Mouse (Mus musculus) CH12.LX (cell line): Measurements from ENCODE around the gene Sec16a. TPM values are rescaled to one million over a fixed set of nuclear protein-coding genes. Genes with fewer than 3 reads are reported as not detected.

Experiments used
- DNase-seq: peaks from one replicate; pipeline ENCODE4 v3.0.0-alpha.2; 2013; ENCODE audit errors: extremely low read depth
- H3K27ac ChIP-seq: 2 replicates; pipeline ENCODE4 v1.5.1; 2012; ENCODE audit warnings: low read depth, mild to moderate bottlenecking, control low read depth, moderate library complexity; ENCODE audit not compliant: insufficient read depth
- H3K27me3 ChIP-seq: replicated peaks from 2 replicates; pipeline ENCODE3; 2012; ENCODE audit warnings: inconsistent platforms
- H3K36me3 ChIP-seq, 2 experiments: replicated peaks in 1 of 2; 2 replicates each; pipeline versions ENCODE3 to v1.6.1; 2012; ENCODE audit warnings: inconsistent platforms in 1 of 2, low read length in 1 of 2, mild to moderate bottlenecking in 1 of 2, mixed read lengths in 1 of 2, moderate library complexity in 1 of 2; ENCODE audit not compliant: control insufficient read depth in 1 of 2, insufficient read depth in 1 of 2
- H3K4me1 ChIP-seq, 2 experiments: 2 replicates each; pipeline ENCODE4 v1.6.1; 2012; ENCODE audit warnings: inconsistent platforms in 1 of 2, moderate library complexity in 1 of 2; ENCODE audit not compliant: insufficient read depth in 2 of 2, control insufficient read depth in 1 of 2
- H3K4me2 ChIP-seq: 2 replicates; pipeline ENCODE4 v1.6.1; 2012; ENCODE audit warnings: low read depth, mild to moderate bottlenecking, control low read depth; ENCODE audit not compliant: poor library complexity, insufficient read depth, severe bottlenecking
- H3K4me3 ChIP-seq, 3 experiments: fragments of 150-350 bp in 1 of 3; sonication (generic) in 1 of 3; replicated peaks in 1 of 3; 2 replicates each; pipeline versions ENCODE3 to v1.5.1; 2011 to 2012; ENCODE audit warnings: low read depth in 2 of 3, low read length in 2 of 3, mild to moderate bottlenecking in 2 of 3, moderate library complexity in 2 of 3, control low read depth in 1 of 3, improper control_type of control experiment in 1 of 3, inconsistent platforms in 1 of 3, mixed read lengths in 1 of 3; ENCODE audit not compliant: poor library complexity in 1 of 3
- H3K79me2 ChIP-seq: replicated peaks from 2 replicates; pipeline ENCODE4 v1.6.1; 2012; ENCODE audit warnings: mild to moderate bottlenecking, moderate library complexity; ENCODE audit not compliant: control insufficient read depth, poor library complexity, insufficient read depth, severe bottlenecking; ENCODE audit errors: extremely low read depth
- H3K9ac ChIP-seq: 2 replicates; pipeline ENCODE4 v1.6.1; 2012; ENCODE audit warnings: low read depth, mild to moderate bottlenecking, control low read depth, moderate library complexity; ENCODE audit not compliant: insufficient read depth
- H3K9me3 ChIP-seq: replicated peaks from 2 replicates; pipeline ENCODE3; 2012; ENCODE audit warnings: low read length, inconsistent platforms, mixed read lengths
- BHLHE40 ChIP-seq: IDR thresholded peaks from 2 replicates; pipeline ENCODE4 v1.6.1; 2011; ENCODE audit warnings: mild to moderate bottlenecking, low read depth, low read length, improper control_type of control experiment
- CHD1 ChIP-seq: IDR thresholded peaks from 2 replicates; pipeline ENCODE4 v1.6.1; 2012; ENCODE audit warnings: low read depth, low read length, improper control_type of control experiment, inconsistent platforms
- EP300 ChIP-seq: IDR thresholded peaks from 2 replicates; pipeline ENCODE4 v1.6.1; 2011; ENCODE audit warnings: low read length, improper control_type of control experiment
- IRF4 ChIP-seq: IDR thresholded peaks from 2 replicates; pipeline ENCODE4 v1.6.1; 2014; ENCODE audit warnings: low read depth, mild to moderate bottlenecking, inconsistent platforms, low read length, improper control_type of control experiment
- JUN ChIP-seq: IDR thresholded peaks from 2 replicates; pipeline ENCODE4 v1.6.1; 2011; ENCODE audit warnings: low read depth, mild to moderate bottlenecking, low read length, improper control_type of control experiment, moderate library complexity; ENCODE audit not compliant: insufficient read depth
- JUND ChIP-seq: conservative IDR thresholded peaks from 2 replicates; pipeline ENCODE4 v1.6.1; 2011; ENCODE audit warnings: low read depth, low read length, improper control_type of control experiment
- KAT2A ChIP-seq: IDR thresholded peaks from 2 replicates; pipeline ENCODE4 v1.6.1; 2012; ENCODE audit warnings: low read length, improper control_type of control experiment, inconsistent platforms; ENCODE audit not compliant: insufficient replicate concordance
- MAFK ChIP-seq: IDR thresholded peaks from 2 replicates; pipeline ENCODE4 v1.6.1; 2011; ENCODE audit warnings: low read length, improper control_type of control experiment; ENCODE audit not compliant: insufficient replicate concordance
- MAZ ChIP-seq: IDR thresholded peaks from 2 replicates; pipeline ENCODE4 v1.6.1; 2012; ENCODE audit warnings: low read depth, mild to moderate bottlenecking, inconsistent platforms, low read length, improper control_type of control experiment, moderate library complexity
- MEF2A ChIP-seq: IDR thresholded peaks from 2 replicates; pipeline ENCODE4 v1.6.1; 2014; ENCODE audit warnings: low read depth, mild to moderate bottlenecking, inconsistent platforms, low read length, improper control_type of control experiment, borderline replicate concordance
- NELFE ChIP-seq: IDR thresholded peaks from 2 replicates; pipeline ENCODE4 v1.6.1; 2011; ENCODE audit warnings: low read depth, low read length, improper control_type of control experiment
- POLR2AphosphoS2 ChIP-seq: IDR thresholded peaks from 2 replicates; pipeline ENCODE4 v1.6.1; 2011; ENCODE audit warnings: low read depth, low read length, improper control_type of control experiment
- RAD21 ChIP-seq: IDR thresholded peaks from 2 replicates; pipeline ENCODE4 v1.6.1; 2011; ENCODE audit warnings: low read depth, mild to moderate bottlenecking, low read length, improper control_type of control experiment, moderate library complexity
- RCOR1 ChIP-seq: conservative IDR thresholded peaks from 2 replicates; pipeline ENCODE4 v1.6.1; 2012; ENCODE audit warnings: low read depth, mild to moderate bottlenecking, inconsistent platforms, low read length, improper control_type of control experiment
- SIN3A ChIP-seq: IDR thresholded peaks from 2 replicates; pipeline ENCODE4 v1.6.1; 2012; ENCODE audit warnings: low read length, improper control_type of control experiment, inconsistent platforms
- SMC3 ChIP-seq: IDR thresholded peaks from 2 replicates; pipeline ENCODE4 v1.6.1; 2011; ENCODE audit warnings: low read depth, low read length, improper control_type of control experiment
- ZNF384 ChIP-seq: IDR thresholded peaks from 2 replicates; pipeline ENCODE4 v1.6.1; 2012; ENCODE audit warnings: low read depth, low read length, improper control_type of control experiment, inconsistent platforms
- dilution Hi-C: fragments of 300-500 bp; cut with MboI; formaldehyde crosslinking; loops from 2 replicates; pipeline ENCODE4 v1.14.3; 2020; ENCODE audit warnings: low sequenced_read_pairs; ENCODE audit not compliant: extremely low pct_unique_long_range_greater_than_20kb, extremely low pct_ligation_motif_present
- in situ Hi-C: fragments of 300-500 bp; cut with MboI; formaldehyde crosslinking; loops from 3 replicates; pipeline ENCODE4 v1.14.3; 2019; ENCODE audit warnings: low sequenced_read_pairs, low pct_ligation_motif_present, low pct_unique_long_range_greater_than_20kb, mixed read lengths
- polyA plus RNA-seq: library from polyadenylated mRNA; unstranded; fragments of >175 nt; gene quantifications from 2 replicates; pipeline ENCODE4 v1.2.1, GENCODE M21; 2012; ENCODE audit warnings: low read depth; ENCODE audit not compliant: insufficient read length
- total RNA-seq, 2 experiments: library from RNA; depleted of rRNA; stranded (reverse); fragments of 300-350 nt in 1 of 2; fragments of >200 nt in 1 of 2; gene quantifications; 2 replicates each; pipeline ENCODE4 v1.2.3; 2012 to 2014

Sec16a gene
- total and polyA plus RNA-seq, 3 experiments = 22.8 to 38.9 (median 31.8) TPM

DNA sequence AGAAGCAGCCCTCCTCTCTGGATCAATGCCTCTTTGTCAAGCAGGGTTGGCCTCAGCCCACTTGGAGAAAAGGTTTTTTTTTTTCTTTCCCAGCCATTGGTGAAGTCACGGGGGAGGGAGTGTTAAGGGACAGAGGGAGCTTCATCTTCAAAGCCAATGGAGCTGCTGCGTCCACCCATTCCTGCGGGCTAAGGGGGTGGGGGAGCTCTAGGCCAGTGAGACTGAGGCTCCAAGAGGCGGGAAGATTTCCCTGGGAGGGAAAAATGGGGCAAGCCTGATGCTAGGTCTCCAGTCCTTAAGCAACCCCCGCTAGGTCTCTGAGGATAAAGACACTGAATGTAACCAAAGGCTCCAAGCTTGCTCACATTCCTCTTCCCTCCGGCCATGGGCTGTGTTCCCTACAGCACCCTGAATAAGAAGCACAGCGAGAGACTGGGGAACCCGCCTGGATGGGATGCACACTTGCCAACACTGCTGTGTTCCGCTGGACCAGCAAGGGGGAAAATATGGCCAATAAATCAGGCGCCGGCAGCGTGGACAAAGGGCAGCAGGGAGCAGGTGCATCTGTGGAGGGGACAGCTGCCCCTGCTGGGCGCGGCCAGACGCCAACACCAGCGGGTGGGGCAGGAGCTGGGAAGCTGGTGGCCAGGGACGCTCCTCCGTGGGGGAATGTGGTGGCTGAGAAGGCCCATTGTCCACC lies 42.5 kb upstream of the Sec16a start:
- TF ChIP-seq SMC3 = no peak
- TF ChIP-seq MAFK = no peak
- no peak for TF ChIP-seq RCOR1
- no peak for TF ChIP-seq MAZ

DNA sequence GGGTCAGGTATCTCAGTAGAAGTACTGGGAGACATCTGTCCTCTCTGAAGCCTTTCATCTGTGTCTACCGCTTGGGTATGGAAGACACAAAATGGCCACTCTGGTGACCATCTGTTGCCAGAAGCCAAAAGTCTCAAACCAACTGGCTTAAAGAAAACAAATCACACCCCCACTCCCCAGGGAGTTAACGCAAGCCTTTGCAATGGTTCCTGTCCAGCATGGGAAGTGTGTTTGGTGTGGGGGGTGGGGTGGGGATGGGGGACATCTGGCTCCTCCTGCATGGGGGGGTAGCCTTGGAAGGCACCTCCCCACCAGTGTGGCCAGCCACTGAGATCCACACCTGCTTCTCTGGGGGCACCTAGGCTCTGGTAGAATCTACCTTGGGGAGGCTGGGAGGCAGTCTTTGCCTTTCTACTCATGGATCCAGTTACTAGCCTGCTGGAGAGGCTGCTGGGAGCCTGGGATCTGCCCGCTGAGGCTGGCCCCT lies 41.9 kb upstream of the Sec16a start:
- no peak overlapping the region for H3K4me3 ChIP-seq
- peaks cover 8% of the 10 kb centered on the region for H3K79me2 ChIP-seq
- DNase-seq = peak; percentile 52
- H3K27ac ChIP-seq = peak overlapping the region; percentile 79
- peak overlapping the region; percentile 63 for H3K4me2 ChIP-seq
- dilution Hi-C loops = no loop called here
- peak overlapping the region; percentile 33; the same call in 1 of the 2 replicates for H3K9ac ChIP-seq
- no peaks in the 10 kb centered on the region for H3K27me3 ChIP-seq
- H3K36me3 ChIP-seq = peaks cover 11 to 20% of the 10 kb centered on the region in 2 experiments
- peaks cover 66 to 84% of the 10 kb centered on the region in 2 experiments for H3K4me1 ChIP-seq
- TF ChIP-seq RAD21 (no peak), BHLHE40 (peak; percentile 34), JUND (no peak), JUN (no peak), EP300 (peak; percentile 23; the same call in 1 of the 2 replicates), CHD1 (no peak), MAZ (no peak), SIN3A (no peak), MEF2A (no peak), IRF4 (peak; percentile 22; the same call in 1 of the 2 replicates), POLR2AphosphoS2 (no peak), ZNF384 (no peak), KAT2A (no peak), NELFE (no peak)
- in situ Hi-C loops = no loop called here
- H3K9me3 ChIP-seq = no peaks in the 10 kb centered on the region

More for the DNA sequence above, 42.5 kb upstream of the Sec16a start:
- dilution Hi-C loops = no loop called here
- DNase-seq = no peak
- H3K4me1 ChIP-seq = peaks cover 64 to 84% of the 10 kb centered on the region in 2 experiments
- 0 out of 2 replicates have a peak overlapping the region, but pooled peaks have one; percentile 8 for H3K9ac ChIP-seq
- in situ Hi-C loops = no loop called here
- peaks cover 11 to 18% of the 10 kb centered on the region in 2 experiments for H3K36me3 ChIP-seq
- peak overlapping the region; percentile 46 for H3K27ac ChIP-seq
- H3K9me3 ChIP-seq = no peaks in the 10 kb centered on the region
- no peak overlapping the region; the same call in 1 of the 2 replicates for H3K4me2 ChIP-seq
- peak overlapping the region in 1 of 3 experiments; percentile 15 for H3K4me3 ChIP-seq
- no peaks in the 10 kb centered on the region for H3K27me3 ChIP-seq
- H3K79me2 ChIP-seq = peaks cover 14% of the 10 kb centered on the region
